Mouse (Mus musculus) MEL (cell line): ENCODE measurements around the gene Apol8. TPM values are rescaled to one million over a fixed set of nuclear protein-coding genes. Genes with fewer than 3 reads are reported as not detected.

Experiments used
- DNase-seq: peaks from one replicate; pipeline ENCODE4 v3.0.0; 2011; ENCODE audit warnings: low read depth, low spot score
- H3K27ac ChIP-seq: 2 replicates; pipeline ENCODE4 v1.5.1; 2012; ENCODE audit warnings: low read depth, mild to moderate bottlenecking, control low read depth, low read length, moderate library complexity; ENCODE audit not compliant: control insufficient read depth
- H3K27me3 ChIP-seq, 2 experiments: fragments of 150-350 bp in 1 of 2; sonication (generic) in 1 of 2; 2 replicates each; pipeline ENCODE4 v1.6.1; 2012; ENCODE audit warnings: low read length in 2 of 2, mild to moderate bottlenecking in 2 of 2, improper control_type of control experiment in 1 of 2, moderate library complexity in 1 of 2; ENCODE audit not compliant: insufficient read depth in 2 of 2, control insufficient read depth in 1 of 2
- H3K36me3 ChIP-seq, 2 experiments: 2 replicates each; pipeline ENCODE4 v1.6.1; 2012 to 2014; ENCODE audit warnings: low read length in 2 of 2, improper control_type of control experiment in 1 of 2, inconsistent platforms in 1 of 2, mild to moderate bottlenecking in 1 of 2; ENCODE audit not compliant: insufficient read depth in 2 of 2, control insufficient read depth in 1 of 2
- H3K4me1 ChIP-seq, 2 experiments: fragments of 150-350 bp in 1 of 2; sonication (generic) in 1 of 2; 2 replicates each; pipeline ENCODE4 v1.6.1; 2012; ENCODE audit warnings: low read length in 2 of 2, improper control_type of control experiment in 1 of 2, mild to moderate bottlenecking in 1 of 2; ENCODE audit not compliant: insufficient read depth in 2 of 2, control insufficient read depth in 1 of 2
- H3K4me3 ChIP-seq, 2 experiments: fragments of 150-350 bp in 1 of 2; sonication (generic) in 1 of 2; 2 replicates each; pipeline ENCODE4 v1.5.1; 2012; ENCODE audit warnings: low read depth in 2 of 2, low read length in 2 of 2, mild to moderate bottlenecking in 2 of 2, moderate library complexity in 2 of 2, control low read depth in 1 of 2, improper control_type of control experiment in 1 of 2; ENCODE audit not compliant: control insufficient read depth in 1 of 2, insufficient read depth in 1 of 2
- H3K79me2 ChIP-seq: 2 replicates; pipeline ENCODE4 v1.6.1; 2012; ENCODE audit warnings: mild to moderate bottlenecking, low read length, moderate library complexity; ENCODE audit not compliant: control insufficient read depth, poor library complexity, insufficient read depth
- H3K9ac ChIP-seq: 2 replicates; pipeline ENCODE4 v1.6.1; 2012; ENCODE audit warnings: low read depth, mild to moderate bottlenecking, control low read depth, low read length, moderate library complexity; ENCODE audit not compliant: control insufficient read depth, poor library complexity, severe bottlenecking
- H3K9me3 ChIP-seq: fragments of 150-350 bp; sonication (generic); replicated peaks from 2 replicates; pipeline ENCODE4 v1.6.1; 2012; ENCODE audit warnings: mild to moderate bottlenecking, low read length, improper control_type of control experiment, moderate library complexity; ENCODE audit not compliant: insufficient read depth
- BHLHE40 ChIP-seq: IDR thresholded peaks from 2 replicates; pipeline ENCODE4 v1.6.1; 2012; ENCODE audit warnings: low read depth, mild to moderate bottlenecking, inconsistent platforms, low read length, improper control_type of control experiment, borderline replicate concordance
- CHD1 ChIP-seq: IDR thresholded peaks from 2 replicates; pipeline ENCODE4 v1.6.1; 2012; ENCODE audit warnings: low read depth, mild to moderate bottlenecking, inconsistent platforms, low read length, improper control_type of control experiment
- CTCF ChIP-seq, 3 experiments: IDR thresholded peaks in 2 of 3; conservative IDR thresholded peaks in 1 of 3; 2 replicates each; pipeline ENCODE4 v1.5.1; 2011 to 2012; ENCODE audit warnings: low read length in 3 of 3, low read depth in 2 of 3, mild to moderate bottlenecking in 2 of 3, improper control_type of control experiment in 1 of 3, inconsistent platforms in 1 of 3, mixed read lengths in 1 of 3, moderate library complexity in 1 of 3; ENCODE audit not compliant: control insufficient read depth in 1 of 3, insufficient read depth in 1 of 3, poor library complexity in 1 of 3, severe bottlenecking in 1 of 3
- E2F4 ChIP-seq: IDR thresholded peaks from 2 replicates; pipeline ENCODE4 v1.6.1; 2011; ENCODE audit warnings: low read depth, low read length, improper control_type of control experiment, borderline replicate concordance
- ELF1 ChIP-seq: IDR thresholded peaks from 2 replicates; pipeline ENCODE4 v1.6.1; 2014; ENCODE audit warnings: low read depth, mild to moderate bottlenecking, inconsistent platforms, low read length, improper control_type of control experiment, moderate library complexity
- EP300 ChIP-seq, 2 experiments: IDR thresholded peaks; 2 replicates each; pipeline ENCODE4 v1.6.1; 2011; ENCODE audit warnings: improper control_type of control experiment in 2 of 2, low read length in 2 of 2, low read depth in 1 of 2, mild to moderate bottlenecking in 1 of 2
- HCFC1 ChIP-seq: IDR thresholded peaks from 2 replicates; pipeline ENCODE4 v1.6.1; 2012; ENCODE audit warnings: low read depth, mild to moderate bottlenecking, inconsistent platforms, low read length, improper control_type of control experiment, moderate library complexity
- MEF2A ChIP-seq: IDR thresholded peaks from 2 replicates; pipeline ENCODE4 v1.6.1; 2014; ENCODE audit warnings: low read depth, mild to moderate bottlenecking, inconsistent platforms, low read length, improper control_type of control experiment; ENCODE audit not compliant: poor library complexity, insufficient replicate concordance, severe bottlenecking; ENCODE audit errors: extremely low read depth
- MXI1 ChIP-seq: IDR thresholded peaks from 2 replicates; pipeline ENCODE4 v1.6.1; 2011; ENCODE audit warnings: mild to moderate bottlenecking, low read depth, low read length, improper control_type of control experiment
- NELFE ChIP-seq: IDR thresholded peaks from 2 replicates; pipeline ENCODE4 v1.6.1; 2011; ENCODE audit warnings: low read depth, low read length, improper control_type of control experiment
- NRF1 ChIP-seq: IDR thresholded peaks from 2 replicates; pipeline ENCODE4 v1.6.1; 2014; ENCODE audit warnings: low read depth, mild to moderate bottlenecking, inconsistent platforms, low read length, improper control_type of control experiment, moderate library complexity; ENCODE audit not compliant: poor library complexity, insufficient read depth, severe bottlenecking
- POLR2A ChIP-seq, 2 experiments: IDR thresholded peaks; 2 replicates each; pipeline ENCODE4 v1.6.1; 2011 to 2012; ENCODE audit warnings: low read length in 2 of 2, mild to moderate bottlenecking in 2 of 2, control low read depth in 1 of 2, improper control_type of control experiment in 1 of 2, low read depth in 1 of 2, moderate library complexity in 1 of 2; ENCODE audit not compliant: control insufficient read depth in 1 of 2, insufficient read depth in 1 of 2, poor library complexity in 1 of 2
- POLR2AphosphoS2 ChIP-seq: IDR thresholded peaks from 2 replicates; pipeline ENCODE4 v1.6.1; 2011; ENCODE audit warnings: low read length, improper control_type of control experiment
- RAD21 ChIP-seq: IDR thresholded peaks from 2 replicates; pipeline ENCODE4 v1.6.1; 2011; ENCODE audit warnings: mild to moderate bottlenecking, low read depth, low read length, improper control_type of control experiment
- SIN3A ChIP-seq: IDR thresholded peaks from 2 replicates; pipeline ENCODE4 v1.6.1; 2012; ENCODE audit warnings: low read length, improper control_type of control experiment, inconsistent platforms
- SMC3 ChIP-seq: IDR thresholded peaks from 2 replicates; pipeline ENCODE4 v1.6.1; 2011; ENCODE audit warnings: low read depth, low read length, improper control_type of control experiment
- TAL1 ChIP-seq: IDR thresholded peaks from 2 replicates; pipeline ENCODE4 v1.6.1; 2012; ENCODE audit warnings: mild to moderate bottlenecking, inconsistent platforms, low read length, moderate library complexity, mixed read lengths
- USF1 ChIP-seq: IDR thresholded peaks from 2 replicates; pipeline ENCODE4 v1.6.1; 2014; ENCODE audit warnings: low read depth, mild to moderate bottlenecking, inconsistent platforms, low read length, improper control_type of control experiment, moderate library complexity
- ZC3H11A ChIP-seq: IDR thresholded peaks from 2 replicates; pipeline ENCODE4 v1.6.1; 2012; ENCODE audit warnings: low read depth, mild to moderate bottlenecking, inconsistent platforms, low read length, improper control_type of control experiment
- ZKSCAN1 ChIP-seq: IDR thresholded peaks from 2 replicates; pipeline ENCODE4 v1.6.1; 2012; ENCODE audit warnings: low read depth, mild to moderate bottlenecking, inconsistent platforms, low read length, improper control_type of control experiment, moderate library complexity
- ZMIZ1 ChIP-seq: IDR thresholded peaks from 2 replicates; pipeline ENCODE4 v1.6.1; 2012; ENCODE audit warnings: low read depth, mild to moderate bottlenecking, inconsistent platforms, low read length, improper control_type of control experiment, moderate library complexity
- polyA plus RNA-seq, 2 experiments: library from polyadenylated mRNA; stranded (reverse) in 1 of 2; unstranded in 1 of 2; fragments of >175 nt in 1 of 2; fragments of >200 nt in 1 of 2; gene quantifications; 2 replicates each; pipeline versions ENCODE4 v1.2.1 to v1.2.4; 2012; ENCODE audit warnings: low replicate concordance in 2 of 2, low read depth in 1 of 2; ENCODE audit not compliant: insufficient read length in 2 of 2, insufficient read depth in 1 of 2, missing spikeins in 1 of 2
- total RNA-seq: library from RNA; depleted of rRNA; stranded (reverse); fragments of 300-350 nt; gene quantifications from 2 replicates; pipeline ENCODE4 v1.2.3, GENCODE M21; 2012

Gene Apol8
- total and polyA plus RNA-seq, 3 experiments: 0.74 to 1.4 TPM; not detected in 1

- peak; percentile 12; the same call in 1 of the 2 replicates for TF ChIP-seq NRF1
- no peak for TF ChIP-seq CHD1
- peak; percentile 45 for TF ChIP-seq RAD21
- no peak for TF ChIP-seq EP300 (IDR thresholded peaks at IDR 0.05; ENCODE audit: low read depth in 1 of 2, low read length in 2 of 2)
- peak; percentile 87 to 99 (median 97) for TF ChIP-seq CTCF (IDR thresholded peaks at IDR 0.05 in 2 of 3, conservative IDR thresholded peaks at IDR 0.05 in 1 of 3; ENCODE audit: control insufficient read depth in 1 of 3, insufficient read depth in 1 of 3, low read depth in 2 of 3, low read length in 3 of 3, poor library complexity in 1 of 3, severe bottlenecking in 1 of 3)
- no peak for TF ChIP-seq HCFC1
- peak; percentile 82 for TF ChIP-seq SMC3
- peak; percentile 24; the same call in 1 of the 2 replicates for TF ChIP-seq ZC3H11A
- TF ChIP-seq SIN3A: 0 out of 2 replicates have a peak, but pooled peaks have one; percentile 20
- 0 out of 2 replicates have a peak, but pooled peaks have one; percentile 36 for TF ChIP-seq BHLHE40
- no peak for TF ChIP-seq ELF1
- no peak for TF ChIP-seq TAL1
- TF ChIP-seq, all 39 proteins: peak for 7
- H3K4me3 ChIP-seq: no peak overlapping the region
- no peaks in the 10 kb centered on the region for H3K9me3 ChIP-seq
- H3K9ac ChIP-seq: no peak overlapping the region
- H3K4me1 ChIP-seq: peaks cover 4 to 16% of the 10 kb centered on the region in 2 experiments; a peak in 3 of 4 replicates
- H3K27me3 ChIP-seq: no peaks in the 10 kb centered on the region
- DNase-seq: peak; percentile 77
- H3K79me2 ChIP-seq: no peaks in the 10 kb centered on the region
- H3K36me3 ChIP-seq: peaks cover 9 to 16% of the 10 kb centered on the region in 2 experiments
- H3K27ac ChIP-seq: no peak overlapping the region
Measured at GRCm38 (mm10) chr15:77775186-77775963, 18.6 kb upstream of the Apol8 start.

GRCm38 (mm10) chr15:77774303-77774702 lies 17.5 kb upstream of the Apol8 start:
- Histone ChIP-seq H3K9me3 (no peaks in the 10 kb centered on the region), H3K79me2 (no peaks in the 10 kb centered on the region), H3K4me1 (peaks cover 4 to 16% of the 10 kb centered on the region in 2 experiments; a peak in 3 of 4 replicates), H3K27me3 (no peaks in the 10 kb centered on the region), H3K27ac (no peak overlapping the region), H3K4me3 (no peak overlapping the region), H3K36me3 (peaks cover 9 to 16% of the 10 kb centered on the region in 2 experiments), H3K9ac (no peak overlapping the region)
- no peak for DNase-seq
- no peak for TF ChIP-seq EP300 (IDR thresholded peaks at IDR 0.05; ENCODE audit: low read depth in 1 of 2, low read length in 2 of 2)
- no peak for TF ChIP-seq MXI1
- no peak for TF ChIP-seq ZMIZ1
- no peak for TF ChIP-seq USF1
- no peak for TF ChIP-seq POLR2AphosphoS2
- TF ChIP-seq TAL1: no peak
- TF ChIP-seq POLR2A (IDR thresholded peaks at IDR 0.05; ENCODE audit: control insufficient read depth in 1 of 2, insufficient read depth in 1 of 2, low read depth in 1 of 2, low read length in 2 of 2, poor library complexity in 1 of 2): no peak
- TF ChIP-seq ZKSCAN1: no peak
- TF ChIP-seq NELFE: no peak
- TF ChIP-seq BHLHE40: no peak
- no peak for TF ChIP-seq E2F4
- no peak for TF ChIP-seq MEF2A
- TF ChIP-seq SMC3: no peak
